Mouse (Mus musculus) megakaryocyte, embryonic 14.5 days (primary cell): ENCODE measurements around the gene Kctd4. TPM values are rescaled to one million over a fixed set of nuclear protein-coding genes. Genes with fewer than 3 reads are reported as not detected.
"Not testable (repeated sequence)": the region's sequence is repeated elsewhere in the genome, so short reads cannot be mapped to it uniquely, and the experiment has no call there.

Source experiments
- H3K27me3 ChIP-seq: replicated peaks from 2 replicates; pipeline ENCODE3; 2012; ENCODE audit warnings: inconsistent platforms
- H3K36me3 ChIP-seq: replicated peaks from 2 replicates; pipeline ENCODE3; 2012; ENCODE audit warnings: low read length, inconsistent platforms, mixed read lengths
- H3K4me1 ChIP-seq: 2 replicates; pipeline ENCODE4 v1.6.1; 2012; ENCODE audit warnings: inconsistent platforms
- H3K4me3 ChIP-seq: replicated peaks from 2 replicates; pipeline ENCODE3; 2012; ENCODE audit warnings: moderate library complexity, mild to moderate bottlenecking, inconsistent platforms
- H3K9me3 ChIP-seq: 2 replicates; pipeline ENCODE4 v1.6.1; 2012; ENCODE audit warnings: inconsistent platforms
- FLI1 ChIP-seq: IDR thresholded peaks from 2 replicates; pipeline ENCODE4 v1.6.1; 2012; ENCODE audit warnings: low read length, inconsistent platforms, mixed read lengths
- GATA1 ChIP-seq: IDR thresholded peaks from 3 replicates; pipeline ENCODE4 v1.6.1; 2012; ENCODE audit warnings: mixed read lengths, low read length, inconsistent platforms, borderline replicate concordance
- polyA plus RNA-seq: library from polyadenylated mRNA; stranded (reverse); fragments of >175 nt; gene quantifications from 2 replicates; pipeline ENCODE4 v1.2.3, GENCODE M21; 2012; ENCODE audit warnings: low replicate concordance; ENCODE audit not compliant: insufficient read depth

The Kctd4 gene
- not detected in 2 replicates for polyA plus RNA-seq

- H3K27me3 ChIP-seq = no peaks in the 10 kb centered on the region
- H3K9me3 ChIP-seq = no peaks in the 10 kb centered on the region
- H3K4me1 ChIP-seq = peaks cover 12% of the 10 kb centered on the region
- TF ChIP-seq GATA1 (no peak), FLI1 (no peak)
- H3K4me3 ChIP-seq = no peak within 1 kb of the TSS
- peaks cover 5% of the 10 kb centered on the region for H3K36me3 ChIP-seq
Measured at GRCm38 (mm10) chr14:75954766-75955165, at the start of gene Kctd4. TSS of gene Kctd4 (plus strand) at chr14:75955009.

- H3K4me1 ChIP-seq = peaks cover 7% of the 10 kb centered on the region; the same call in 1 of the 2 replicates
- no peaks in the 10 kb centered on the region for H3K27me3 ChIP-seq
- H3K9me3 ChIP-seq = peaks cover 6% of the 10 kb centered on the region
- H3K36me3 ChIP-seq = peaks cover 56% of the 10 kb centered on the region
- no peak overlapping the region for H3K4me3 ChIP-seq
- TF ChIP-seq FLI1 (no peak), GATA1 (no peak)
Measured at GRCm38 (mm10) chr14:75906931-75907330, 47.9 kb upstream of the Kctd4 start.

GRCm38 (mm10) chr14:75911968-75912367, 42.8 kb upstream of the Kctd4 start:
- peaks cover 18% of the 10 kb centered on the region for H3K4me1 ChIP-seq
- H3K4me3 ChIP-seq = no peak overlapping the region
- H3K36me3 ChIP-seq = peaks cover 21% of the 10 kb centered on the region
- no peaks in the 10 kb centered on the region for H3K27me3 ChIP-seq
- no peaks in the 10 kb centered on the region for H3K9me3 ChIP-seq
- TF ChIP-seq FLI1 (no peak), GATA1 (no peak)

- no peaks in the 10 kb centered on the region for H3K27me3 ChIP-seq
- TF ChIP-seq GATA1 (no peak), FLI1 (no peak)
- H3K4me3 ChIP-seq = no peak overlapping the region
- peaks cover 23% of the 10 kb centered on the region for H3K36me3 ChIP-seq
- H3K4me1 ChIP-seq = peaks cover 19% of the 10 kb centered on the region
- no peaks in the 10 kb centered on the region for H3K9me3 ChIP-seq
Measured at GRCm38 (mm10) chr14:75912665-75913064, 42.1 kb upstream of the Kctd4 start.

GRCm38 (mm10) chr14:75923314-75924052, 31.3 kb upstream of the Kctd4 start:
- no peaks in the 10 kb centered on the region for H3K9me3 ChIP-seq
- H3K4me3 ChIP-seq = no peak overlapping the region
- peaks cover 2% of the 10 kb centered on the region for H3K36me3 ChIP-seq

GRCm38 (mm10) chr14:75929713-75930112, 25.1 kb upstream of the Kctd4 start:
- not testable (repeated sequence) for H3K9me3 ChIP-seq, H3K27me3 ChIP-seq, H3K4me3 ChIP-seq
- Histone ChIP-seq H3K4me1 (peaks cover 16% of the 10 kb centered on the region), H3K36me3 (peaks cover 20% of the 10 kb centered on the region)

More at GRCm38 (mm10) chr14:75923314-75924052, 31.3 kb upstream of the Kctd4 start:
- TF ChIP-seq FLI1 = no peak
- no peak for TF ChIP-seq GATA1
- Histone ChIP-seq H3K4me1 (peaks cover 27% of the 10 kb centered on the region), H3K27me3 (no peaks in the 10 kb centered on the region)

GRCm38 (mm10) chr14:75931266-75931665, 23.5 kb upstream of the Kctd4 start:
- no peak for TF ChIP-seq GATA1
- no peak for TF ChIP-seq FLI1
- Histone ChIP-seq H3K27me3 (no peaks in the 10 kb centered on the region), H3K4me1 (peaks cover 5% of the 10 kb centered on the region), H3K4me3 (no peak overlapping the region), H3K36me3 (peaks cover 19% of the 10 kb centered on the region), H3K9me3 (no peaks in the 10 kb centered on the region)

- TF ChIP-seq FLI1 (no peak), GATA1 (no peak)
- peaks cover 5% of the 10 kb centered on the region for H3K4me1 ChIP-seq
- no peaks in the 10 kb centered on the region for H3K9me3 ChIP-seq
- H3K27me3 ChIP-seq = no peaks in the 10 kb centered on the region
- no peak overlapping the region for H3K4me3 ChIP-seq
- peaks cover 18% of the 10 kb centered on the region for H3K36me3 ChIP-seq
Measured at GRCm38 (mm10) chr14:75934359-75934758, 20.4 kb upstream of the Kctd4 start.

GRCm38 (mm10) chr14:75937714-75938113, 17.1 kb upstream of the Kctd4 start:
- H3K27me3 ChIP-seq = no peaks in the 10 kb centered on the region
- peaks cover 5% of the 10 kb centered on the region for H3K4me1 ChIP-seq
- no peaks in the 10 kb centered on the region for H3K9me3 ChIP-seq
- H3K4me3 ChIP-seq = no peak overlapping the region
- H3K36me3 ChIP-seq = peaks cover 25% of the 10 kb centered on the region
- TF ChIP-seq GATA1 (no peak), FLI1 (no peak)

GRCm38 (mm10) chr14:75941500-75941899, 13.3 kb upstream of the Kctd4 start:
- Histone ChIP-seq H3K9me3 (no peaks in the 10 kb centered on the region), H3K4me3 (no peak overlapping the region), H3K27me3 (no peaks in the 10 kb centered on the region), H3K4me1 (peaks cover 9% of the 10 kb centered on the region; the same call in 1 of the 2 replicates), H3K36me3 (peaks cover 24% of the 10 kb centered on the region)
- TF ChIP-seq GATA1 (no peak), FLI1 (no peak)
